Mouse (Mus musculus) right cerebral cortex, postnatal 10 days (tissue): ENCODE measurements around the gene 6030458C11Rik.
"Not testable (repeated sequence)": the region's sequence is repeated elsewhere in the genome, so short reads cannot be mapped to it uniquely, and the experiment has no call there.

ENCODE experiments used
- DNase-seq, 2 experiments: peaks; one replicate each; pipeline ENCODE4 v3.0.0; 2021; ENCODE audit warnings: low spot score in 2 of 2

6030458C11Rik gene

DNA sequence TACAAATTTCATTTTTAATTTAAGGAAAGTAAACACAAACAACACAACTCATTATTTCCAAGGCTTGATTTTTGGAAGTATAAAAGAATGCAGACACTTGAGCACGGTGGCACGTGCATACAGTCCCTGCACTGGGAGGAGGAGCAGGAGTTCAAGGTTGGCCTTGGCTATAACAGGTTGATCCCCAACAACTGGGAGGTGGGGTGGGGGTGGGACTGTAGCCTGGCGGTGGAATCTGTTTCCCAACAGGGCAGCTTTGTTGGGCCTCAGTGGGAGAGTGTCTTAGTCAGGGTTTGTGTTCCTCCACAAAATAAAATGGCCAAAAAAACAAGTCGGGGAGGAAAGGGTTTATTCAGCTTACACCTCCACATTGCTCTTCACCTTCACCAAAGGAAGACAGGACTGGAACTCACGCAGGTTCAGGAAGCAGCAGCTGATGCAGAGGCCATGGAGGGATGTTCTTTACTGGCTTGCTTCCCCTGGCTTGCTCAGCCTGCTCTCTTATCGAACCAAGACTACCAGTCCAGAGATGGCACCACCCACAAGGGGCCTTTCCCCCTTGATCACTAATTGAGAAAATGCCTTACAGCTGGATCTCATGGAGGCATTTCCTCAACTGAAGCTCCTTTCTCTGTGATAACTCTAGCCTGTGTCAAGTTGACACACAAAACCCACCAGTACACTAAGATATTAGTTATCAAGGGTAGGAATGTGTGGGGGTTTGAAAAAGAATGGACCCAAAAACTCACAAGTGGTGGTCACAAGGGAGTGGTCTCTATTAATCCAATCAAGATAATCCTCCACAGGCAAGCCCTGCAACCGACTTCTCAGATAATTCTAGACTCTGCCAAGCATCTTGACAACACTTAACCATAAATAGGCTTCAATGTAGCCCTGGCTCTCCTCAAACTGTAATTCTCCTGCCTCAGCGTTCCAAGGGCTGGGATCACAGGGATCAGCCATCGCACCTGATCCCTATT, 1.7 kb downstream of the 6030458C11Rik start:
- no peak for DNase-seq

DNA sequence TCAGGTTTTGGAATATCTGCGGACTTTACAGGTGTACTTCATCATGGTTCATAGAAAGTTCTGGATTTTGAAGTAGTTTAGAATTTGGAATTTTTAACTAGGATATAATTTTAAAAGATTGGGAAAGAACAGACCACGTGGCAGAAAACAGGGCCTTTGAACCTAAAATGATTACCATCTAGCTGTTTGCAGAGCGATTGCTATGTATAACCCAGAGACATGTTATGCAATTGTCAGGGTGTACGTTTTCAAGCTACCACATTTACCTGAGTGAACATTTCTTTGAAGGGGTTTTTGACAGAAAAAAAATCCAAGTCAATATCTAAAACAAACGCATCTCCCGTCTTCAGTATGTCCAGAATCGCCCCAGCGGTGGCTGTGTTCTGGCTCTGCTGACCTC, 6.9 kb downstream of the 6030458C11Rik start:
- no peak for DNase-seq

DNA sequence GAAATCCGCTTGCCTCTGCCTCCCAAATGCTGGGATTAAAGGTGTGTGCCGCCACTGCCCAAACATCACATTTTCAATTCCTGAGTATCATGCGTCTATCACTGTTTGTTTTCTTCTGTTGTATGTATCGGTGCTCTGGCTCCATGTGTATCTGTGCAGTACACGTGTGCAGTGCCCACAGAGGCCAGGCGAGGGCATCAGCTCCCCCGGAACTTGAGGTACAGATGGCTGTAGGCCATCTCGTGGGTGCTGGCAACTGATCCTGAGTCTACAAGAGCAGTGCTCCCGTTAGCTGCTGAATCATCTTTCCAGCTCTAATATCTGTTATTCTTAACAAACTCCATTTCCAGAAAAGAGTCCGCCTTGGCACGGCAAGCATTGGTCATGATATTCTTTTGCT, 11.8 kb downstream of the 6030458C11Rik start:
- DNase-seq, result no peak

DNA sequence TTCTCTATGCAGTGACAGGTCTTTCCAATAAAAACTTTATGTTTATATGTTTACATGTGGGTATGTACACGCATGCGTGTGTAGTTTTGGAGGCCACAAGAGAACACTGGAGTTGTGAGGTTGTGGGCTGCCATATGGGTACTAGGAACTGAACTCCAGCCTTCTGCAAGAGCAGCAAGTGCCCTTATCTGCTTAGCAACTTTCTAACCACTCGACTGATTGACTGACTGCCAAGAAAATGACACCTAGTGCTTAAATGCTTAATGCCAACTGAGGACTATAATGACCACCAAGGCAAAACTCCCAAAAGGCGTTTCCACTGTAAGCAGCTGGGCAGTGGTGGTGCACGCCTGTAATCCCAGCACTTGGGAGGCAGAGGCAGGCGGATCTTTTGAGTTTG, 15.1 kb downstream of the 6030458C11Rik start:
- no peak for DNase-seq

DNA sequence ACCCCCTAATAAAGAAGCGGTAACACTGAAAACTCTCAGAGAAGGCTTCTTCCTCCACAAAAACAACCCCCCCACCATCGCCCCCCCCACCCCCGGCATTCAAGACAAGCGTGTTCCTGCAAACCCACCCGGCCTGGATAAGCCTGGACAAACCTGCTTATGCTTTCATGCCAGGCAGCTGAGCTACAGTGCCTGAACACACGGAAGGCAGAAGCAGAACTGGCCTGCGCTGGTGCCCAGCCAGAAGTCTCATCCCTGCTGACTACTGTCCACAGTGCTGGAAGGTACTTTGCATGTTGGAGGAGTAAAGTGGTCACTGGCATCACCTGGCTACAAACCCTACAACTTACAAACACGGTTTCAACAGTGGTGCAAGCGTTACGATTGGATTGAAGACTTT, 17.4 kb downstream of the 6030458C11Rik start:
- no peak for DNase-seq

DNA sequence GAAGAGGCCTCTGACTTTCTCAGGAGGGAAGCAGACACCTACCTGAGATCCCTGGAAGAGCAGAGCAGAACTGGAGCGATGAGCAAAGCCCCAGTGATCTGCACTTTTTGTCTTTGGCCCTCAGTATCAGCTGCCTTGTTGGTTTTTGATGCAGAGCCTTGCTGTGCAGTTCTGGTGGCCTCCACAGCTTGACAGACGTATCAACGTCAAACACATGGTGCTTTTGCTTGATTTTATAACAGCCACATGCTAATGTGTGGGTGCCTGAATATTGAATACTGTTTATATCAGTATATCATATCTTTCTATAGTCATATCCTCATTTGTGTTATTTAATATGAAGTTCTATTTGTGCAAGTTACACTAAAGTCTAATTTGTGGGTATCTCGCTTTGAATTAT, 19.4 kb downstream of the 6030458C11Rik start:
- DNase-seq, result no peak

DNA sequence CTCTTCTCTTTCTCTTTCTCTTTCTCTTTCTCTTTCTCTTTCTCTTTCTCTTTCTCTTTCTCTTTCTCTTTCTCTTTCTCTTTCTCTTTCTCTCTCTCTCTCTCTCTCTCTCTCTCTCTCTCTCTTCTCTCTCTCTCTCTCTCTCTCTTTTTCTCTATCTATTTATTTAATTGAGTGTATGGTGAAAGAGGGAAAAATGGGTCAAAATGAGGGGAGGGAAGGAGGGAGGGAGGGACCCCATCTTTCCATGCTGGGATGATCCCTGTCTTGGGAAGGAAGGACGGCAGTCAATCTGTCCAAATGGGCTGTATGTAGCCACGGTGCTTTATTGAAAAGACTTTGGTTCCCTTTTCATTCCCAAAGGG, 23.3 kb downstream of the 6030458C11Rik start:
- DNase-seq, result not testable (repeated sequence)

DNA sequence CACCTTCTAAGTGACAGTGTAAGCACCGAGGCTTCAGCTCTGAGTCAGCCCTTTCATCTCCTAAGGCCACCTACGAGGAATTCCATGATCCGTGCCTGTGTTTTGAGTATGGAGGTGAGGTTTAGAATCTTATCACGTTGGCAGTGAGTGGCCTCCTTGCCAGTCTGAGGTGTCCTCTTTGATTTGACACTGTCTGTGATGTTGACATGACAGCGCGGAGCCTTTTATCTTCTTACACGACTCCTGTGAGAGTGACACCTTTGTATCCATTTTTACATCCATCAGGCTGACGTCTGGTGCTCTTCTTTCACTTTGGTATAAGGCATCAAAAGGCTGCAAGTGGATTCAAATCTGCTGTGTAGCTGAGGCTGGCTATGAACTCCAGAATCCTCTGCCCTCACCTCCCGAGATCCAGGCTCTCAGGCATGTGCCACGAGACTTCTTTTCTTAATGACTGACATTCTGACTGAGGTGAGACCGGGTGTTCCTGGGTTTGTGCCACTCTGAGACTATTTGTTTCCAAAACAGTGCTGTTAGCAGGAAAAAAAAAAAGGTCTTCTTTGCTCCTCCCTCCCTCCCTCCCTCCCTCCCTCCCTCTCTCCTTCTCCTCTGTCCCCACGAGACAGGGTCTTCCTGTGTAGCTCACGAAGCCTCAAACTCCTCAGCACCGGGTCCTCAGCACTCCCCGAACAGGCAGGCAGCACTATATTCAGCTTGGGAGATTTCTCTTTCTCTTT, 23.9 kb downstream of the 6030458C11Rik start:
- DNase-seq, result no peak

DNA sequence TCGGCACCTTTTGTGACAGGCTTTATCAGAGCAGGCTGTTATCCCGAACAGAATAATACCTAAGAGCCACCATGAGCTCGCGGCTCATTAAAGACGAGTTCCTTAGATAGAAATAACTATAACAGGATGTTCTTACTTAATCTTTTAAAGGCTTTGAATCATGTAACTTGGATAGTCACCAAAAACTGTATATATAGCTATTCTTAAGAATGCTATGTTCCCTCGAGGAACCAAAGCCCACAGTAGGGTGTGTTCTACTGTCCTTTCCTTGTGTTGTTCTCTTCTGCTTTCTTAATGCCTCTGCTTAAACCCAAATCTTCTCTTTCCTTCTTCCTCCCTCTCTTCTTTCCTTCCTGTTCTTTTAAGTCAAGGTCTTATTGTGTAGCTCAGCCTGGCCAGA, 26.4 kb downstream of the 6030458C11Rik start:
- no peak for DNase-seq

DNA sequence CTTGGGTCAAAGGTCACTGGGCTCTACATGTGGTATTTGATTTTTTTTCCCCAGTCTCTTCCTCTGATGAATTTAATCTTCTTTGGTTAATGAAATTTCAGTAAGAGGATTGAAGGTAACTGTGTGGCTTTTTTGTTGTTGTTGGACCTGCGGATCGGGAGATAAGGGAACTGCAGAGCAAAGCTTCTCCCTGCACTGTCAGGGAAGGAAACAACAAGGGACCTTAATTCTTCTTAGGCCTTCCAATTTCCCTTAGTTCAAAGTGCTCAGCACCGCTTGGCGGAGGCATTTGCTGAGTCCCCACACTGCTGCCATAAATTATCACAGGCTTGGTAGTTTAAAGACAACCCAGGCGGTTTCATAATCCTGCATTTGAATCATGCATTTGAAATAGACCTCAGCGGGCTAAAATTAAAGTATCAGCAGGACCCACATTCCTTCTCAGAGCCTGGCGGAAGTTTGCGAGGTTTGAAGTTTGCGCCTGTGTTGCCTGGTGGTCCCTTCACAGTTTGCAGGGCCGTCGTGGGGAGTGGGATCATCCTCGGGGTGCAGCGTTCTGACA, 28.5 kb downstream of the 6030458C11Rik start:
- peak; percentile 37 to 50 for DNase-seq

DNA sequence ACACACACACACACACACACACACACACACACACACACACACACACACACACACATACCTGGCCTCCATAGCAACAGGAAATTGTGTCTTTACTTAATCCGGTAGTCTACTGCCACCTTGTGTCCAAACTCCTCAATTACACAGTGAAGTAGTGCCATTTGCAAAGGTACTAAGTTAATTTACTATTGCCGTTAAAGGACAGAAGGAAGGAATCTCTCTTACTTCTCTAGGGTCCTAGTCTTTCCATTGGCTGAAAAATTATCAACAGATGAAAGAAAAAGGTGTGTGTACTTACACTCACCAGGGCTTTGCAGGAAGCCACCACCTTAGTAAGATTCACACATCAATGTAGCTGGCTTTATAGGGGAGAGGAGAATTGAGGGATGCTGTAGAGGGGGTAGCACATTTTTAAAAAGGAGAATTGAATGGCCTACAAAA, 29.0 kb downstream of the 6030458C11Rik start:
- peak; percentile 75 for DNase-seq

DNA sequence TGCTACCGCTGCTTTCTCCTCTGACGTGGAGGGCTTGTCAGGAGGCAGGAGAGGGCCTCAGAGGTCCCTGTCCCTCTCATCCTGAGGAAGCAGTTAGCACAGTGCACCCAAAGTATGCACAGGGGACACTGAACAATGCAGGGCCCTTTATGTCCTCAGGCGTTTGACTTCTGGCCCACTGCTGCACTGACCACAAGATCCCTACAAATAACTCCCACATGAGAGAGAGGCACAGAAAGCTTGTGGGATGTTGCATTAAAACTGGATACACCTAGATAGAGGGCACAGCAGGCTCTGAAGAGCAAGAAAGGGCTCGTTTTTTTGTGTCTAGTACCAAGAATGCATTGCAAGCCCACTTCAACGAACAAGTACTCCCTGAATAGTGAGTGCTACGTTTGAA, 30.1 kb downstream of the 6030458C11Rik start:
- DNase-seq, result no peak

DNA sequence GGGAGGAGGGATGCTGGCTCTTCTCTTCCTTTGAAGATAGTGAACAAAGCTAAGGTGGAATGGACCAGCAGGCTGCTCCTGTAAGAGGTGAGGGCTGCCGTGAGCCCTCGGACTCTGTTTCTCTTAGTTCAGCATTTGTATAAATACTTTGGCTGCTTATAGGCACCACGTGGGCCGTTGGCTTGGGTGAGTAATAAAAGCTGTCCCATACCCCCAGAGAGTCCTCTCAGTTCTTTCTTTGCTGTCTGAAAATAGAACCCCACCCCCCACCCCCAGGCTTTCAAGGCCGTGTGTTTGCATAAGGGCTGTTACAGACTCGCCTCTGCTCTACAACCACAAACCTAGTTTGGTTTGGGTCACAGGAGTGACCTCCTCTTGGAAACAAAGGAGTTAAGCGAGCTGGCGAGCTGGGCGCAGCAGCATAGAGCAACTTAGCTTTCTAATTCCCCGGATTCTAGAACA, 35.0 kb downstream of the 6030458C11Rik start:
- no peak for DNase-seq

DNA sequence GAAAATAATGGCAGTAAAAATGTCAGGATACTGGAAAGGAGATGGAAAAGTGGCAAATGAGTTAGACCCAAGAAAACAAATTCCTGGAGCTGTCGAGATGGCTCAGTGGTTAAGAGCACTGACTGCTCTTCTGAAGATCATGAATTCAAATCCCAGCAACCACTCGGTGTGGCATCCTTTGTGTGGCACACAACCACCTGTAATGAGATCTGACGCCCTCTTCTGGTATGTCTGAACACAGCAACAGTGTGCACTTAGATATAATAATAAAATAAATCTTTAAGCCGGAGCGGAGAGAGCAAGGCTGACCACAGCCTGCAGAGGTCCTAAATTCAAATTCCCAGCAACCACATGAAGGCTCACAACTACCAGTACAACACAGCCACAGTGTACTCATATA, 35.9 kb downstream of the 6030458C11Rik start:
- DNase-seq, result no peak

DNA sequence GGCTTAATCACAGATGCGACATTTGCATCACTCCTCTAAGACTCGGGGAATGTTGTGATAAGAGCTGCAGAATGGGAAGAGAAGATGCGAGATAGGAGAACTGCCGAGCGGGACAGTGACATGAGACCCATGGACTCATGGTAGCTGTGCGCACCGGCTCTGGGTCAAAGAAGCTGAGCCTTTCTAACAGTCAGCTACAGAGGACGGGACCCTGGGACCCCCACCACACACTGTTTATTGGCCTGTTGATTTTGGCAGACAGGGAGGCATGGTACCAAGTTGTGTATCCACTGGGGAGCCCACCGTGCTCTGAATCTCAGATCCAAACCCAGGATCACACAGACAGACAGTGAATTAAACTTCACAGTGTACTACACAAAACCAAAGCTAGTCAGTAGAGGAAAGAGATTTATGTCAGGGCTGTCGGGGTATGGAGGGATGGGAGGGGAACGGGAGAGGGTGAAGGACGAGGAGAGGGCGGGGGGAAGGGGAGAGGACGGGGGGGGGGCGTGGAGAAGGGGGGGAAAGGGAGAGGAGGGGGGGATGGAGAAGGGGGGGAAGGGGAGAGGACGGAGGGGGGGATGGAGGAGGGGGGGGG, 42.6 kb downstream of the 6030458C11Rik start:
- no peak for DNase-seq

DNA sequence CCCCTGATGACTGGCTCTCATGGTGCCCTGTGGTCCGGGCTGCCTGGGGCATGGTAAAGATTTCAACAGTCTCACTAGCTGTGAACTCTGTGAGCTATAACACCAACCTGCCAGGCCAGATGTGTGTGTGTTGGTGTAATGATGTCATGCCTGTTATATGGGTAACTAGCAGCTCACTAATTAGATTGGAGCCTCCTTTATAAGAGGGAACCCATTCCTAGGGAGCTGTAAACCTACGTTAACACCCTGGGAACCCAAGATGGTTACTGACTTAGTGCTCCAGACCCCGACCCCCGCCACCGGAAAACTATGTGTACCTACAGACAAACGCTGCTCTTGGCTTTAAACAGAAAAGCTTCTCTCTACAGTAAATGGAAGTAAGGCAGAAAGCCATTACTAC, 43.2 kb downstream of the 6030458C11Rik start:
- no peak for DNase-seq

DNA sequence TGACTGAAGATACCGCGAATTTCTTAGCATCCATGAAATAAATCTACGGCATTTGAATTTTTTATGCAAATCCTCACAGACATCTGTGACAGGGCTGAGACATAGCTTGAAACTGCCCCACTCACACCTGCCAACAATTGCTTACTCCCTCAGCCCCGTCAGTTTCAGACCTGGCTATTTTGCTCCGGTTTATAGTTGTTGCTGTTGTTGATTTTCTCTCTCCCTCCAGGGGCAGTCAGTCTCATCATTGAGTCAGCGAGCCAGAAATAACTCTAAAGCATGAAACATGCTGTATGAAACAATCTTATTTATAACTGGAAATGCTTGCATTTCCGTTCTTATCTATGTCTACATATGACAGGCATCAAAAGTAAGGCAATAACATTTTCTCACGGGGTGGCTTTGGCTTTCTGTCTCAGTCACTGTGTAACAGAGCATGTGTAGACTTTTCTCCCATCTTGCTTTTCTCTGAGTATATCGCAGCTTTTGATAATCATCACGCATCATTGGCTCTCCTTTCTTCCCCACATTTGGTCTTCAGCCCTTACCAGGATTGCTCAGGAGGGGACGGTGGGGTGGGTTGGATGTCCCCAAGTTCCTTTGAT, 50.2 kb downstream of the 6030458C11Rik start:
- DNase-seq, result no peak

DNA sequence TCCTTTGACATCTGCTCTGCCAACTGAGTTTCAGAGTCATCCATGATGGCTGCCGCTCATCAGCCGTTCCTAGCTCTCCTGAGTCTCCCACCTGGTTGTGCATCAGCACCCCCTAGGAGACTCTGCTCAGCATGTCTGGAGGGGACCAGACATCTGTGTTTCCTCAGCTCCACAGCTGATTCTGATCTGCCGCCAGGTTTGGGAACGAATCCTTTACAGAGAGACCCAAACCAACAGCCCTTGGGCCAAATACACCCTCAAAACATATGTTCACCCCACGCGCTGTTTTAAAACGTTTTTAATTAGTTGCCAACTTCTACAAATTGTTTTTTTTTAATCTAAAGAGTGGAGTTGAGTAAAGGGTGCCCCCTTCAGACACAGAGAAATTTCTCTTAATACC, 53.5 kb downstream of the 6030458C11Rik start:
- peak; percentile 76 to 81 for DNase-seq

DNA sequence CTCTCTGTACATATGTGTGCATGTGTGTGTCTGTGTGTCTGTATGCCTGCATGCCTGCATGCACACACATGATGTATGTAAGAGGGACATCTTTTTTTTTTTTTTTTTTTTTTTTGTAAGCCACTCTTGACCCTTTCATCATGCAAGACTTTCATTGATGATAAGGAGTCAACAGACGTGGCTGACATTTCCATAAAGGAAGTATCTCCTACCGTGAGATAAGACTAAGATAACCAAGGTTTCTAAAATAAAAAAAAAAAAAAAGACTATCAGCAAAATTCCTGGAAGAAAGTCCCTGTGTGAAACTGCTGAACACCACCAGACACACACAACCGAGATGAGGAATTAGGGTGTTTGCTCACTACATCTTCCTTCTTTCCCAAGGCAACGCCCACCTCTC, 57.6 kb downstream of the 6030458C11Rik start:
- DNase-seq, result no peak

DNA sequence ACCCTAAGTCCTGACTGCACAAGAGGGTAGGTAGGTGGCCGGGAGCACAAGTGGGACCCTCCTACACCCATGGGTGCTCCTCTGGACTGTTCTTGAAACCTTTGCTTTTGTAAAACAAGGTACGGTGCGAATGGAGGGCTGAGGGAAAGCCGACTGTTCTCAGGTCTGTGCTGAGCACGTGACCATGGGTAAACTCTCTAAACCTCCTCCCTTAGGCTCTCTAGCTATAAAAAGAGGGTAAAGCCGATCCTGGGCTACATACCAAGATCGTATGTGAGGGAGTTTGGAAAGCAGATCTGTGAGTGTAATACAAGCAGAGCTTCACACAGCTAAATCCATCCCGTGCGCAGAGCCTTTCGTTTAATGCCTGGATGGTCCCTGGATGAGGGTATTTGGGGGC, 61.3 kb downstream of the 6030458C11Rik start:
- DNase-seq, result peak; percentile 45 to 59

DNA sequence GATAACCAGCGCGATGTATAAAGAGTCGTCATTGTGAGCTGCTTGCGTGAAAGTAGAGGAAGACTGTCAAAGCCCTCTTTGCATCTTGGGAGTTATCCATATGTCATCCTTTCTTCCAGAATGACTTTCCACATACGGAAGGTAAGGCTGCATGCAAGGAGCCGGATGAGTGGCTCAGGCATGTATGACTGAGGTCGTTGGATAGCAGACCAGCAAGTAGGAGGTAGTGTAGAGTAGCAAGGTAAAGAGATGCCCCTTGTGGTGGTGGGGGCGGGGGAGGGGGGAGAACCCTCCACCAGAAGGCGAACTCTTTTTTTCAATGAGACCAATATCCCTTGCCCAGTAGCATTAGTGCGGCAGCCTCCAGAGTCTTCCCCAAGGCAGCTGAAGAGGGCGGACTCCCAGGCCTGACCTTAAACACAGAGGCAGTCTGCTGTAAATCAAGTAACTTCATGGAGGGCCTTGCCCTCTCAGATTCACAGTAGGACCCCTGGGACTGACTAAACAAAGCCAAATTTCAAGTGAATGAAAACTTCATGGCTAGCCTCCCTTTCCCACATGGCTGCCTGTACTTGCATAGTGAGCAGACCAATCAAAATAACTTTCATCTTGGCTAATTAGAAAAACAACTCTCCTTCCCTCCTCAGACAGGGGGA, 62.1 kb downstream of the 6030458C11Rik start:
- no peak for DNase-seq
